Mouse (Mus musculus): ENCODE results near the gene 4933402N22Rik. TPM values are rescaled to one million over a fixed set of nuclear protein-coding genes. Genes with fewer than 3 reads are reported as not detected.
"Not testable (repeated sequence)": the region's sequence is repeated elsewhere in the genome, so short reads cannot be mapped to it uniquely, and the experiment has no call there.

Gene 4933402N22Rik
- polyA plus RNA-seq (2015; fragmentation: Nextera tagmentation; extraction: Ambion mirVana): not detected in 2 replicates

DNA sequence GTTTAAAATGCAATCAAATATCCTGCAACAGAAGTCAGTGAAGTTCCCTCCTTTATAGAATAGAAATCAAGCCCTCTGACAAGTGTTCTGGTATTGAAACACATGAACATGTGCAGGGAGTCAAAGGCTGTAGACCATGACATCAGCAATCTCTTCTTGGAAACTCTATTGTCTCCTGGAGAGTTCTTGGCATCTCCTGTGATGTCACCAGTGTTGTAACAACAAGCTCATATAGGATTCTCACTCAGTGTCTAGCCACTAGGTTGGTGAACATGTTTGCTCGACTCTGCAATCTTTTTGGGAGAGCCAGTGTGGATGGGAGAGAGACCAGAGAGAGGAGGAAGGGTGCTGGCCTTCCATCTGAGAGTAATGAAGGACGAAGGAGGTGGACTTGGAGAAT is at the start of gene 4933402N22Rik:
TSS of gene 4933402N22Rik (plus strand) at position 301 of the 400 bp plus-strand sequence.
- not testable (repeated sequence) for H3K27ac ChIP-seq; H3K27me3 ChIP-seq; H3K4me2 ChIP-seq; H3K36me3 ChIP-seq; H3K4me1 ChIP-seq; H3K9me3 ChIP-seq (replicated peaks); ATAC-seq (replicated peaks; ENCODE audit: low FRiP score); H3K9ac ChIP-seq; H3K4me3 ChIP-seq (replicated peaks)
- WGBS: 83% methylated on average over 1 of the region's 2 CpGs

GRCm38 (mm10) chr5:11923790-11924189 is 5.9 kb downstream of the 4933402N22Rik start:
- H3K4me1 ChIP-seq; H3K27me3 ChIP-seq; H3K9ac ChIP-seq; H3K9me3 ChIP-seq (replicated peaks); H3K4me3 ChIP-seq (replicated peaks); H3K36me3 ChIP-seq; ATAC-seq (replicated peaks; ENCODE audit: low FRiP score); H3K27ac ChIP-seq; H3K4me2 ChIP-seq: not testable (repeated sequence)
- whole genome bisulfite sequencing: 71% methylated on average over 2 of the region's 2 CpGs

Other genes starting within 250 kb of the 4933402N22Rik start
- not detected in 2 replicates for gene Gm8922, start 236.1 kb upstream of the 4933402N22Rik start, polyA plus RNA-seq (2015; fragmentation: Nextera tagmentation; extraction: Ambion mirVana)
- gene Gm8926, start 147.5 kb upstream of the 4933402N22Rik start, polyA plus RNA-seq (2015; fragmentation: Nextera tagmentation; extraction: Ambion mirVana): not detected in 2 replicates
- gene Gm6465, start 72.5 kb upstream of the 4933402N22Rik start, polyA plus RNA-seq (2015; fragmentation: Nextera tagmentation; extraction: Ambion mirVana): not detected in 2 replicates

Measured in kidney, embryonic 15.5 days (tissue).